Mouse (Mus musculus) heart, adult 2 months (tissue): ENCODE data around the gene Gm20388. TPM values are rescaled to one million over a fixed set of nuclear protein-coding genes. Genes with fewer than 3 reads are reported as not detected.

ENCODE experiments used
- DNase-seq, 2 experiments: peaks; one replicate each; pipeline ENCODE4 v3.0.0; 2021
- H3K27ac ChIP-seq: fragments of 200-600 bp; 2 replicates; pipeline ENCODE4 v1.8.1; 2022
- H3K27me3 ChIP-seq: fragments of 200-500 bp; 2 replicates; pipeline ENCODE4 v1.6.1; 2012; ENCODE audit warnings: mild to moderate bottlenecking, low read length, inconsistent platforms, mixed read lengths; ENCODE audit not compliant: control insufficient read depth, insufficient read depth
- H3K36me3 ChIP-seq: fragments of 200-500 bp; 2 replicates; pipeline ENCODE4 v1.6.1; 2012; ENCODE audit warnings: low read length, inconsistent platforms; ENCODE audit not compliant: control insufficient read depth, insufficient read depth
- H3K4me1 ChIP-seq: fragments of 200-500 bp; 2 replicates; pipeline ENCODE4 v1.6.1; 2011; ENCODE audit warnings: low read length; ENCODE audit not compliant: control insufficient read depth, insufficient read depth
- H3K4me3 ChIP-seq: fragments of 200-600 bp; 2 replicates; pipeline ENCODE4 v1.8.1; 2022
- H3K79me2 ChIP-seq: fragments of 200-500 bp; replicated peaks from 2 replicates; pipeline ENCODE4 v1.6.1; 2012; ENCODE audit warnings: mild to moderate bottlenecking, inconsistent platforms, low read length, moderate library complexity, mixed read lengths; ENCODE audit not compliant: control insufficient read depth, insufficient read depth
- H3K9ac ChIP-seq: fragments of 200-500 bp; 2 replicates; pipeline ENCODE4 v1.6.1; 2012; ENCODE audit warnings: low read depth, mild to moderate bottlenecking, control low read depth, inconsistent platforms, low read length, mixed read lengths
- CTCF ChIP-seq: fragments of 200-600 bp; IDR thresholded peaks from 2 replicates; pipeline ENCODE4 v1.8.1; 2022; ENCODE audit warnings: antibody characterized with exemption, mild to moderate bottlenecking, moderate library complexity
- EP300 ChIP-seq: fragments of 200-500 bp; IDR thresholded peaks from 2 replicates; pipeline ENCODE4 v1.6.1; 2011; ENCODE audit warnings: low read depth, low read length, control low read depth; ENCODE audit not compliant: insufficient read depth
- POLR2A ChIP-seq: fragments of 200-500 bp; IDR thresholded peaks from 2 replicates; pipeline ENCODE4 v1.6.1; 2011; ENCODE audit warnings: mild to moderate bottlenecking, low read depth, low read length, control low read depth; ENCODE audit not compliant: insufficient read depth
- WGBS: fragments of 180-500 bp; shearing (Covaris S2); methylation state at CpG from one replicate; pipeline ENCODE4 v1.1.7; 2018; 5-methylcytosine and 5-hydroxymethylcytosine counted together
- intact Hi-C: fragments of 180-260 bp; cut with DNase I; formaldehyde crosslinking; loops from one replicate; pipeline ENCODE4 v1.15.1; 2025
- polyA plus RNA-seq: library from polyadenylated mRNA; depleted of rRNA; stranded (reverse); fragments of >200 nt; gene quantifications from 2 replicates; pipeline ENCODE4 v1.2.3, GENCODE M21; 2012
- total RNA-seq, 2 experiments: library from RNA; stranded (reverse); gene quantifications; 2 replicates each; pipeline ENCODE4 v1.2.3; 2021

Gene Gm20388
- total and polyA plus RNA-seq, 3 experiments: 1.8 to 32.3 TPM; not detected in 1

DNA sequence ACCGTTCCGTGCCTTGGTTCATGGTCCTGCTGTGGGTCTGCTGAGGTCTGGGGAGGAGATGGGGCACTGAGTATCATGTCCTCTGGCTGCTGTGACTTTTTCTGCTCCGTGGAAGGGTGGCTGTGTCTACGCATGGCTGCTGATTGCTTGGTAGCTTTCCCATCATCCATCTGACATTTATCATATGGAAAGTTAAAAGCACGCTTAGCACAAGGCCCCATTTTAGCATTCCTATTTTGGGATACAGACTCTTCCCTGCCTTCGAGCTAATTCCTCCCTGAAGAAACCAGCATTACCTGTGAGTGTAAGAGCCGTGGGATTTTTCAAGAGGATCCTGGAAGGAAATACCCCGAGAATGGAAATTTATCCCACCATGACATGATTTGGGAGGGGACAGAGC is 3906.3 kb downstream of the Gm20388 start:
- H3K27me3 ChIP-seq: no peaks in the 10 kb centered on the region
- H3K27ac ChIP-seq: no peak overlapping the region
- no peak for DNase-seq
- WGBS: 81% methylated on average over 8 of the region's 8 CpGs
- TF ChIP-seq EP300 (no peak), CTCF (no peak), POLR2A (no peak)
- intact Hi-C loops: no loop called here
- no peak overlapping the region for H3K9ac ChIP-seq
- H3K36me3 ChIP-seq: no peaks in the 10 kb centered on the region
- H3K4me3 ChIP-seq: no peak overlapping the region
- H3K4me1 ChIP-seq: peaks cover 2% of the 10 kb centered on the region; the same call in 1 of the 2 replicates
- H3K79me2 ChIP-seq: peaks cover 2% of the 10 kb centered on the region; the same call in 1 of the 2 replicates

DNA sequence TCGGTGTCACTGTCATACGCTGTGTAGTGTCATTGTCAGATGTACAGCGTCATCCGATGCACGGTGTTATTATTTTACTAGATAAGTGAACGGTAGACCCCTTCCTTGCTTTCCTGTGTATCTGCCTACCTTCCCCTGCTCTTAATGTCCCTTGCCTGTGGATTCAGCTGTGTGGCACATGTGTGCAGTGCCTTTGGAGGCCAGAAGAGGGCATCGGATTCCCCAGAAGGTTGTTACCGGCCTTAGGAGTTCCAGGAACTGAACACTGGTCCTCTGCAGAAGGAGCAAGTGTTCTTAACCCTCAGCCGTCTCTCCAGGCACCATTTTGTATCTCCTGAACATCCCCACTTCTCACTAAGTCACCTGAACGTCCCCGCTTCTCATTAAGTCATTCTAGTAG is 3907.1 kb downstream of the Gm20388 start:
- no peak overlapping the region for H3K9ac ChIP-seq
- TF ChIP-seq EP300 (no peak), POLR2A (no peak), CTCF (no peak)
- H3K36me3 ChIP-seq: no peaks in the 10 kb centered on the region
- peaks cover 2% of the 10 kb centered on the region; the same call in 1 of the 2 replicates for H3K79me2 ChIP-seq
- no peaks in the 10 kb centered on the region for H3K27me3 ChIP-seq
- no peak for DNase-seq
- H3K27ac ChIP-seq: no peak overlapping the region
- intact Hi-C loops: no loop called here
- peaks cover 2% of the 10 kb centered on the region; the same call in 1 of the 2 replicates for H3K4me1 ChIP-seq
- H3K4me3 ChIP-seq: no peak overlapping the region
- WGBS: 88% methylated on average over 11 of the region's 11 CpGs

DNA sequence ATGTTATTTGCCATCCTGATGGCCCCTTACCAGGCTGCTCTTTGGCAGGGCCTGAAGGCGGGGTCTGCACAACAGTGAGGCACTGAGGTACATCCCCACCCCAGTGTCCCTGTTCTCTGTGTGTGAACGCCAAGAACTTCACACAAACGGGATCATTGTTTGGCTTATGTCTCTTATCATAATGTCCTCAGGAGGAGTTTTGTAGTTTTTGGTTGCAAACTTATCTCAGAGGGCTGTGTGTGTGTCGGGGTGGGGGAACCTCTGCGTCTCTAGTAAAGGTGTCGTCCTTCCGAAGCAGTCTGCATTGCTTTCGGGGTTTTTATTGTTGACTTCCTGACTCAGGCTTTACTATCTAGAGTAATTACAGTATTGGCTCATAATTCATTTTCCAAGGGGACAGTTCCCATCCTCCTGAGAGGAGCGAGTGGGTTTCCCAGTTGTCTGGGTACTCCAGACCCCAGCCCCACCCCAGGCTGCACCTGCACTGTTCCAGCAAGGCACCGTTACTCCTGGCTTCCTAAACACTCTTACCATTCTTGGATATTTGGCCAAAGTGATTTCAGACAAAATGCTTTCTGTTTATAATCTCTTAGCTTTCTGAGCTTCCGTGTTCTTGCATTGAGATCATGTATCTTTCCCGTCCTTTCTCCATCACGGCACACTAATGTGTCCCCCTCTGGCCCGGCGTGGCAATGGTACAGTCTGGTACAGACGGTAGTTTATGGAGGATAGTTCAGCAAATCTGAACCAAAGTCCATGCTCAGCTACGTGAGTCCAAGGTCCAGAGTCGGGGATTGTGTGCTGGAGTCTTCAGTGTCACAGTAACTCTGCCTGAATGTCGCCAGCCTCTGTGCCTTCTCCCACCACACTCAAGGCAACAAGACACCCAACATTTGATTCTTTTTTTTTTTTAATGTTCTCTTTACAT is 3909.3 kb downstream of the Gm20388 start:
- no peaks in the 10 kb centered on the region for H3K27me3 ChIP-seq
- H3K9ac ChIP-seq: no peak overlapping the region
- H3K4me1 ChIP-seq: no peaks in the 10 kb centered on the region
- H3K4me3 ChIP-seq: no peak overlapping the region
- H3K79me2 ChIP-seq: peaks cover 2% of the 10 kb centered on the region; the same call in 1 of the 2 replicates
- no peaks in the 10 kb centered on the region for H3K36me3 ChIP-seq
- TF ChIP-seq CTCF: no peak
- TF ChIP-seq POLR2A: no peak
- TF ChIP-seq EP300: no peak
- 87% methylated on average over 19 of the region's 19 CpGs for WGBS
- intact Hi-C loops: no loop called here
- DNase-seq: no peak
- H3K27ac ChIP-seq: no peak overlapping the region

DNA sequence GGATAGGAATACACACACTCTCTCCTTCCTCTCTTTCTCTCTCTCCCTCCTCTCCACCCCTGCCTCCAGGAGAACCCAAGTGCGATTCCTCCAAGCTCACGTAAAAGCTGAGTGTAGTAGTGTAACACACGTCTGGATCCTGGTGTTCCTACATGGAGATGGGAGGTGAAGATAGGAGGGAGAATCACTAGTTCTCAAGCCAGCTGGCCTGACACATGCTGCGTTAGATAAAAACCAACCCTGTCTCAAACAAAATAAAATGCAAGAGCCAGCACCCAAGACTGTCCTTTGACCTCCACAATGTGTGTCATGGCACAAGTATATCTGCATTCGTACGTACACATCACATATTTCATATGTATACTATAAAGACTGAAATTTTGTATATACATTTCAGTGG is 3910.1 kb downstream of the Gm20388 start:
- Histone ChIP-seq H3K27ac (no peak overlapping the region), H3K79me2 (peaks cover 2% of the 10 kb centered on the region; the same call in 1 of the 2 replicates), H3K36me3 (no peaks in the 10 kb centered on the region), H3K9ac (no peak overlapping the region), H3K4me1 (no peaks in the 10 kb centered on the region), H3K27me3 (no peaks in the 10 kb centered on the region), H3K4me3 (no peak overlapping the region)
- 91% methylated on average over 6 of the region's 6 CpGs for WGBS
- TF ChIP-seq CTCF: no peak
- TF ChIP-seq EP300: no peak
- no peak for TF ChIP-seq POLR2A
- intact Hi-C loops: no loop called here
- no peak for DNase-seq

DNA sequence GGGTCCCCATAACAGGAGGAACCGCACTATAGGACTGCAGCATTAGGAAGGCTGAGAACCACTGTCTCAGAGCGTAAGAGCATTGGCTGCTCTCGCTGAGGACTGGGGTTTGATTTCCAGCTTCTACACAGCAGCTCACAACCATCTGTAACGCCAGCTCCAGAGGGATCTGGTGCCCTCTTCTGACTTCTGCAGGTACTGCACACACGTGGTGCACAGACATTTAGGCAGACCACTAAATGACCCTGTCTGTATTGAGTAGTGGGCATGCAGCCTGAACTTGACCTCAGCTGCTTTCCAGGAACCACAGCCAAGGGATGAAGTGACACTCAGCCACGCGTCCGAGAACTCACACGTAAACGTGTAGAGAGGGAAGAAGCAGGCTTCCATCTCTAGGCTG is 3912.5 kb downstream of the Gm20388 start:
- Histone ChIP-seq H3K9ac (no peak overlapping the region), H3K4me1 (no peaks in the 10 kb centered on the region), H3K4me3 (no peak overlapping the region), H3K79me2 (peaks cover 2% of the 10 kb centered on the region; the same call in 1 of the 2 replicates), H3K27me3 (no peaks in the 10 kb centered on the region), H3K36me3 (no peaks in the 10 kb centered on the region), H3K27ac (no peak overlapping the region)
- no peak for DNase-seq
- peak; percentile 23 for TF ChIP-seq CTCF
- no peak for TF ChIP-seq POLR2A
- intact Hi-C loops: no loop called here
- WGBS: 95% methylated on average over 10 of the region's 10 CpGs

DNA sequence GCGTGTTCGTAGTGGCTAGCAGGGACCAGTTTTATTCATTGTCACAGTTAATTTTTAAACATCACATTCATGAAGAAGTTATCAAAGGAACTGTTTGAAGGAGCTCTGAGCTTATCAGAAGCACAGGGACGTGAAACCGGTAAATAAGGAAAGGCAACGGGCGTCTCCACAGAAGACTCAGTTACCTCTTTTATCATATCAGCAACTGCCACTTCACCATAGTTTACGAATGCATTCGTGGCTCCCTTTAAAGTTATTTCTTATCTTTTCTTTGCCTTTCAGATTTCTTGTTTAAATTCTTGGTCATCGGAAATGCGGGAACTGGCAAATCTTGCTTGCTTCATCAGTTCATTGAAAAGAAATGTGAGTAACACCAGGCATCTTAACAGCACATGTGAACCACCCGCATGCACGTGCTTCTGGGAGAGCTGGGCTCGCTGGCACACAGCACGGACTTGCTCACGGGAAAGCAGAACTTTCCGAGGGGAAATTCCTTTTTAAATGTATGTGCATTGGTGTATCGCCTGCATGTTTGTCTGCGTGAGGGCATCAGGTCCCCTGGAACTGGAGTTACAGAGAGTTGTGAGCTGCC is 3913.0 kb downstream of the Gm20388 start:
- Histone ChIP-seq H3K27me3 (no peaks in the 10 kb centered on the region), H3K9ac (no peak overlapping the region), H3K79me2 (peaks cover under 1% of the 10 kb centered on the region; the same call in 1 of the 2 replicates), H3K27ac (no peak overlapping the region), H3K4me1 (no peaks in the 10 kb centered on the region), H3K36me3 (no peaks in the 10 kb centered on the region), H3K4me3 (no peak overlapping the region)
- DNase-seq: no peak
- 79% methylated on average over 18 of the region's 18 CpGs for WGBS
- no peak for TF ChIP-seq EP300
- no peak for TF ChIP-seq POLR2A
- no peak for TF ChIP-seq CTCF
- intact Hi-C loops: no loop called here
